Mouse (Mus musculus): ENCODE measurements at regions not wholly inside any gene's neighbourhood (a gene's known extent, or its start where the extent isn't known, plus 50 kb on each side); places are given as distances from the start of the nearest gene placed in this dataset.

- no peak for DNase-seq (ENCODE audit: low spot score in 2 of 2)
Observed at GRCm38 (mm10) chr12:11518379-11518778, 62.5 kb downstream of the Rad51ap2 start.

- no peak for DNase-seq (ENCODE audit: low spot score in 2 of 2)
Observed at GRCm38 (mm10) chr12:11562891-11563290, 107.0 kb downstream of the Rad51ap2 start.

GRCm38 (mm10) chr12:11570160-11570559, 114.3 kb downstream of the Rad51ap2 start:
- no peak for DNase-seq (ENCODE audit: low spot score in 2 of 2)

GRCm38 (mm10) chr12:11603946-11604345, 148.1 kb downstream of the Rad51ap2 start:
- no peak for DNase-seq (ENCODE audit: low spot score in 2 of 2)

GRCm38 (mm10) chr12:11608733-11609132, 152.9 kb downstream of the Rad51ap2 start:
- no peak for DNase-seq (ENCODE audit: low spot score in 2 of 2)

- DNase-seq (ENCODE audit: low spot score in 2 of 2), result peak in 1 of 2 experiments; percentile 18
Observed at GRCm38 (mm10) chr12:11611656-11612055, 155.8 kb downstream of the Rad51ap2 start.

- DNase-seq (ENCODE audit: low spot score in 2 of 2), result no peak
Observed at GRCm38 (mm10) chr12:11615237-11615636, 159.4 kb downstream of the Rad51ap2 start.

GRCm38 (mm10) chr12:11623561-11623960, 167.7 kb downstream of the Rad51ap2 start:
- DNase-seq (ENCODE audit: low spot score in 2 of 2), result no peak

GRCm38 (mm10) chr12:11630178-11630577, 174.3 kb downstream of the Rad51ap2 start:
- no peak for DNase-seq (ENCODE audit: low spot score in 2 of 2)

- no peak for DNase-seq (ENCODE audit: low spot score in 2 of 2)
Observed at GRCm38 (mm10) chr12:11631790-11632189, 175.9 kb downstream of the Rad51ap2 start.

GRCm38 (mm10) chr12:11673281-11673680, 217.4 kb downstream of the Rad51ap2 start:
- DNase-seq (ENCODE audit: low spot score in 2 of 2), result peak; percentile 43 to 53

- DNase-seq (ENCODE audit: low spot score in 2 of 2), result no peak
Observed at GRCm38 (mm10) chr12:11694797-11695196, 238.9 kb downstream of the Rad51ap2 start.

- DNase-seq (ENCODE audit: low spot score in 2 of 2), result no peak
Observed at GRCm38 (mm10) chr12:11708879-11709602, 253.2 kb downstream of the Rad51ap2 start.

- no peak for DNase-seq (ENCODE audit: low spot score in 2 of 2)
Observed at GRCm38 (mm10) chr12:11717633-11718032, 261.8 kb downstream of the Rad51ap2 start.

GRCm38 (mm10) chr12:11751471-11751870, 295.6 kb downstream of the Rad51ap2 start:
- peak in 1 of 2 experiments; percentile 4 for DNase-seq (ENCODE audit: low spot score in 2 of 2)

- no peak for DNase-seq (ENCODE audit: low spot score in 2 of 2)
Observed at GRCm38 (mm10) chr12:11754184-11754907, 298.5 kb downstream of the Rad51ap2 start.

GRCm38 (mm10) chr12:11802326-11802725, 346.4 kb downstream of the Rad51ap2 start:
- no peak for DNase-seq (ENCODE audit: low spot score in 2 of 2)

- DNase-seq (ENCODE audit: low spot score in 2 of 2), result peak in 1 of 2 experiments; percentile 13
Observed at GRCm38 (mm10) chr12:11803162-11803561, 347.3 kb downstream of the Rad51ap2 start.

GRCm38 (mm10) chr12:11829701-11830100, 373.8 kb downstream of the Rad51ap2 start:
- DNase-seq (ENCODE audit: low spot score in 2 of 2), result no peak

- no peak for DNase-seq (ENCODE audit: low spot score in 2 of 2)
Observed at GRCm38 (mm10) chr12:11831292-11831691, 375.4 kb downstream of the Rad51ap2 start.

GRCm38 (mm10) chr12:11837819-11838472, 382.1 kb downstream of the Rad51ap2 start:
- peak; percentile 31 to 47 for DNase-seq (ENCODE audit: low spot score in 2 of 2)

GRCm38 (mm10) chr12:11851034-11851433, 395.2 kb downstream of the Rad51ap2 start:
- no peak for DNase-seq (ENCODE audit: low spot score in 2 of 2)

All from right cerebral cortex, adult 2 months (tissue).